Mouse (Mus musculus): ENCODE measurements at regions not wholly inside any gene's neighbourhood (a gene's known extent, or its start where the extent isn't known, plus 50 kb on each side); places are given as distances from the start of the nearest gene placed in this dataset.
A peak's percentile ranks its signal among the peaks of the same experiment; 100 is the strongest.
"Not testable (repeated sequence)": the region's sequence is repeated elsewhere in the genome, so short reads cannot be mapped to it uniquely, and the experiment has no call there.

DNA sequence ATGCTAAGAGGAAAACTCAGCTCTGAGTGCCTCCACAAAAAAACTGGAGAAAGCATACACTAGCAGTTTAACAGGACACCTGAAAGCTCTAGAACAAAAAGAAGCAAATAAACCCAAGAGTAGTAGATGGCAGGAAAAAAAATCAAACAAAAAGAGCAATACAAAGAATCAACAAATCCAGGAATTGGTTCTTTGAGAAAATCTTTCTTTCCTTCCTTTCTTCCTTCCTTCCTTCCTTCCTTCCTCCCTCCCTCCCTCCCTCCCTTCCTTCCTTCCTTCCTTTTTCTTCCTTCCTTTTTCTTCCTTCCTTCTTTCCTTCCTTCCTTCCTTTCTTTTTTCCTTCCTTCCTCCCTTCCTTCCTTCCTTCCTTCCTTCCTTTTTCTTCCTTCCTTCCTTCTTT is 71.6 kb upstream of the Gap43 start:
- ATAC-seq; H3K27ac ChIP-seq (ENCODE audit: low read length); H3K9ac ChIP-seq (ENCODE audit: low read depth, low read length); H3K4me1 ChIP-seq (ENCODE audit: control insufficient read depth, insufficient read depth, low read length); H3K36me3 ChIP-seq (ENCODE audit: control insufficient read depth, insufficient read depth, low read length); H3K27me3 ChIP-seq (ENCODE audit: control insufficient read depth, insufficient read depth, low read depth, low read length); H3K4me3 ChIP-seq (ENCODE audit: low read depth, low read length); H3K4me2 ChIP-seq (ENCODE audit: low read length); H3K9me3 ChIP-seq (replicated peaks; ENCODE audit: control insufficient read depth, low read length, poor library complexity, severe bottlenecking): not testable (repeated sequence)

DNA sequence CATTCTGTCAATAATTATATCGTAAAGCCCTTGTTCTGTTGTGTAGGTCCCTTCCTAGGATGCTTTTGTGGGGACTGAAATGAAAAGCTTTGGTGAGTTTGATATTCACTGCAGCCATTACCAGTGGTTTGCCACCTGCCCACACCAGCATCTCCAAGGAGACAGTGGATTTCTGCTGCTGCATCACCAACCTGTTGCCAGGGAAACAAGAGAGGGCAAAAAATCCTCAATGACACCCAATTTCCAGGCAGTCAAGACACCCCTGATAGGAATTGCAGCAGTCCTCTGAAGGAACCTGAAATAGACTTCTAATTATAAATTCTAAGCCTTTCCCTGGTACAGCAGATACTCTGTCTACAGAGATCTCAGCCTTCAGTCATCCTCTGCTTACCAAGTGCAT is 56.1 kb upstream of the Gap43 start:
- no peak overlapping the region for H3K9ac ChIP-seq (ENCODE audit: low read depth, low read length)
- H3K9me3 ChIP-seq (replicated peaks; ENCODE audit: control insufficient read depth, low read length, poor library complexity, severe bottlenecking): no peaks in the 10 kb centered on the region
- ATAC-seq: peak; percentile 51; the same call in 1 of the 2 replicates
- peaks cover 10% of the 10 kb centered on the region for H3K4me1 ChIP-seq (ENCODE audit: control insufficient read depth, insufficient read depth, low read length)
- H3K36me3 ChIP-seq (ENCODE audit: control insufficient read depth, insufficient read depth, low read length): no peaks in the 10 kb centered on the region
- 14% methylated on average over 1 of the region's 1 CpGs for WGBS
- no peak overlapping the region for H3K4me3 ChIP-seq (ENCODE audit: low read depth, low read length)
- no peaks in the 10 kb centered on the region for H3K27me3 ChIP-seq (ENCODE audit: control insufficient read depth, insufficient read depth, low read depth, low read length)
- H3K4me2 ChIP-seq (ENCODE audit: low read length): no peak overlapping the region
- peak overlapping the region; percentile 68 for H3K27ac ChIP-seq (ENCODE audit: low read length)
